Mouse (Mus musculus): ENCODE results near the gene Tpbgl.

- no peak for TF ChIP-seq PAX5 (IDR thresholded peaks at IDR 0.05; ENCODE audit: low read length)
- TF ChIP-seq CTCF (conservative IDR thresholded peaks at IDR 0.05 in 1 of 2, IDR thresholded peaks at IDR 0.05 in 1 of 2; ENCODE audit: low read depth in 2 of 2, low read length in 2 of 2), result no peak
- no peak for TF ChIP-seq POLR2AphosphoS2 (IDR thresholded peaks at IDR 0.05; ENCODE audit: low read depth, low read length)
- no peak for TF ChIP-seq USF2 (conservative IDR thresholded peaks at IDR 0.05; ENCODE audit: low read depth, low read length)
- TF ChIP-seq MAZ (IDR thresholded peaks at IDR 0.05; ENCODE audit: low read depth, low read length), result no peak
- TF ChIP-seq RAD21 (IDR thresholded peaks at IDR 0.05; ENCODE audit: low read depth, low read length), result no peak
- TF ChIP-seq POLR2A (IDR thresholded peaks at IDR 0.05; ENCODE audit: low read depth, low read length), result no peak
- TF ChIP-seq MEF2A (IDR thresholded peaks at IDR 0.05; ENCODE audit: borderline replicate concordance, low read depth, low read length), result no peak
- TF ChIP-seq BHLHE40 (IDR thresholded peaks at IDR 0.05; ENCODE audit: low read depth, low read length), result no peak
- TF ChIP-seq ELF1 (IDR thresholded peaks at IDR 0.05; ENCODE audit: low read depth, low read length), result no peak
- no peak for TF ChIP-seq EP300 (IDR thresholded peaks at IDR 0.05; ENCODE audit: low read length)
- no peak for TF ChIP-seq MAFK (IDR thresholded peaks at IDR 0.05; ENCODE audit: insufficient replicate concordance, low read length)
Observed at GRCm38 (mm10) chr7:99663507-99664220, 36.8 kb upstream of the Tpbgl start.
